Mouse (Mus musculus): ENCODE results near the gene Nmnat2. TPM values are rescaled to one million over a fixed set of nuclear protein-coding genes. Genes with fewer than 3 reads are reported as not detected.

The Nmnat2 gene
- total RNA-seq, 2 experiments from 2014 or later: 159 to 161 TPM

GRCm38 (mm10) chr1:153042318-153042717, 87.5 kb downstream of the Nmnat2 start:
- intact Hi-C loops (cut with DNase I): no loop called here
- DNase-seq (ENCODE audit: low spot score in 2 of 2): no peak

GRCm38 (mm10) chr1:153043332-153043731, 88.5 kb downstream of the Nmnat2 start:
- DNase-seq (ENCODE audit: low spot score in 2 of 2): no peak
- intact Hi-C loops (cut with DNase I): no loop called here

GRCm38 (mm10) chr1:153045368-153045767, 90.6 kb downstream of the Nmnat2 start:
- intact Hi-C loops (cut with DNase I): loop anchor here (5.0 kb wide), 1 partner anchor 47 kb away; no protein-coding TSS in a partner anchor

GRCm38 (mm10) chr1:153048147-153048878, 93.5 kb downstream of the Nmnat2 start:
- intact Hi-C loops (cut with DNase I): loop anchor here (5.0 kb wide), 1 partner anchor 44 kb away; no protein-coding TSS in a partner anchor
- no peak for DNase-seq (ENCODE audit: low spot score in 2 of 2)

More at GRCm38 (mm10) chr1:153045368-153045767, 90.6 kb downstream of the Nmnat2 start:
- no peak for DNase-seq (ENCODE audit: low spot score in 2 of 2)

- DNase-seq (ENCODE audit: low spot score in 2 of 2): no peak
- intact Hi-C loops (cut with DNase I): loop anchor here (5.0 kb wide), 1 partner anchor 43 kb away; no protein-coding TSS in a partner anchor
Observed at GRCm38 (mm10) chr1:153049451-153049850, 94.7 kb downstream of the Nmnat2 start.

- intact Hi-C loops (cut with DNase I): no loop called here
- no peak for DNase-seq (ENCODE audit: low spot score in 2 of 2)
Observed at GRCm38 (mm10) chr1:153051474-153051873, 96.7 kb downstream of the Nmnat2 start.

- intact Hi-C loops (cut with DNase I): no loop called here
- no peak for DNase-seq (ENCODE audit: low spot score in 2 of 2)
Observed at GRCm38 (mm10) chr1:153053619-153054018, 98.8 kb downstream of the Nmnat2 start.

GRCm38 (mm10) chr1:153054112-153054821, 99.5 kb downstream of the Nmnat2 start:
- intact Hi-C loops (cut with DNase I): no loop called here
- no peak for DNase-seq (ENCODE audit: low spot score in 2 of 2)

GRCm38 (mm10) chr1:153058290-153058689, 103.5 kb downstream of the Nmnat2 start:
- no peak for DNase-seq (ENCODE audit: low spot score in 2 of 2)
- intact Hi-C loops (cut with DNase I): no loop called here

GRCm38 (mm10) chr1:153059626-153060025, 104.8 kb downstream of the Nmnat2 start:
- intact Hi-C loops (cut with DNase I): no loop called here
- no peak for DNase-seq (ENCODE audit: low spot score in 2 of 2)

GRCm38 (mm10) chr1:153062547-153062946, 107.8 kb downstream of the Nmnat2 start:
- intact Hi-C loops (cut with DNase I): no loop called here
- no peak for DNase-seq (ENCODE audit: low spot score in 2 of 2)

- intact Hi-C loops (cut with DNase I): no loop called here
- no peak for DNase-seq (ENCODE audit: low spot score in 2 of 2)
Observed at GRCm38 (mm10) chr1:153064784-153065390, 110.1 kb downstream of the Nmnat2 start.

- peak; percentile 54 to 61 for DNase-seq (ENCODE audit: low spot score in 2 of 2)
- intact Hi-C loops (cut with DNase I): no loop called here
Observed at GRCm38 (mm10) chr1:153065473-153066386, 110.9 kb downstream of the Nmnat2 start.

GRCm38 (mm10) chr1:153066387-153066781, 111.6 kb downstream of the Nmnat2 start:
- no peak for DNase-seq (ENCODE audit: low spot score in 2 of 2)
- intact Hi-C loops (cut with DNase I): no loop called here

- no peak for DNase-seq (ENCODE audit: low spot score in 2 of 2)
- intact Hi-C loops (cut with DNase I): no loop called here
Observed at GRCm38 (mm10) chr1:153071563-153071962, 116.8 kb downstream of the Nmnat2 start.

GRCm38 (mm10) chr1:153071995-153072394, 117.2 kb downstream of the Nmnat2 start:
- intact Hi-C loops (cut with DNase I): no loop called here
- DNase-seq (ENCODE audit: low spot score in 2 of 2): no peak

GRCm38 (mm10) chr1:153072711-153073110, 117.9 kb downstream of the Nmnat2 start:
- no peak for DNase-seq (ENCODE audit: low spot score in 2 of 2)
- intact Hi-C loops (cut with DNase I): no loop called here

GRCm38 (mm10) chr1:153073441-153073840, 118.6 kb downstream of the Nmnat2 start:
- DNase-seq (ENCODE audit: low spot score in 2 of 2): no peak
- intact Hi-C loops (cut with DNase I): no loop called here

- no peak for DNase-seq (ENCODE audit: low spot score in 2 of 2)
- intact Hi-C loops (cut with DNase I): no loop called here
Observed at GRCm38 (mm10) chr1:153075087-153075736, 120.4 kb downstream of the Nmnat2 start.
